Mouse (Mus musculus) CH12F3 (cell line): ENCODE measurements around the gene Zfp414.

Experiments used
- in situ Hi-C: fragments of 300-500 bp; cut with MboI; formaldehyde crosslinking; loops from 2 replicates; pipeline ENCODE4 v1.14.3; 2020; ENCODE audit warnings: low sequenced_read_pairs

Gene Zfp414

DNA sequence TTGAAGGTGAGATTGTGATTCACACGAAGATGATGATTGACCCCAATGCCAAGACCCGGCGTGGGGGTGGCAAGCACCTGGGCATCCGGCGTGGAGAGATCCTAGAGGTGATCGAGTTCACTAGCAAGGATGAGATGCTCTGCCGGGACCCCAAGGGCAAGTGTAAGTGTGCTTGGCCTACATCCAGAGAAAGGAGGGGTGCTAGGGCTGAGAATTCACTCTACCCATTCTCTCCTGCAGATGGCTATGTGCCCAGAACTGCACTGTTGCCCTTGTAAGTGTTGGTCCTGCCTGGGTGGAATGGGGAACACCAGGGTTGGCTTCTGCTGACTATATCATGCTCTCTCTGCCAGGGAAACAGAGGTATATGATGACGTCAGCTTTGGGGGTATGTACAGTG is 16.2 kb downstream of the Zfp414 start:
- in situ Hi-C loops: no loop called here

DNA sequence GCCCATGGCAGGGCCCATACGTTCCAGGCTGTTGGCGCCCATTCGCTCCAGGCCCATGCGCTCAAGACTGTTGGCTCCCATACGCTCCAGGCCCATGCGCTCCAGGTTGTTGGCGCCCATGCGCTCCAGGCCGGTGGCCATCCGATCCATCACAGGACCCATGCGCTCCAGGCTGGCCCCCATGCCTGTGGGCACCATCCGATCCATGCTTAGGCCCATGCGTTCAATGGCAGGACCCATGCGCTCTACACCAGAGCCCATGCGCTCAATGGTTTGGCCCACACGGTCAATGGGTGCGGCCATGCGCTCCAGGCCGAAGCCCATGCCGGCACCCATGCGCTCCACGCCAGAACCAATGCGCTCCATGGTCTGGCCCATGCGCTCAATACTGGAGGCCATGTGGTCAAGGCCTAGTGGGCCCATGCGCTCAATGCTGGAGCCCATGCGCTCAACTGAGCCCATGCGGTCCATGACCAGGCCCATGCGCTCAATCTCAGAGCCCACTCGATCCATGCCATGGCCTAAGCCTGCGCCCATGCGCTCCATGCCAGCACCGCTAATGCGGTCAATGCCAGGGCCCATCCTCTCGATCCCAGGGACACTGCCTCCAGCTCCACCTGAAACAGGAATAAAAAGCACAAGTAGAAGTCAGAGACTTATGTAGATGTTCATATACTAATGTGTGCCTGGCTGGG is 21.0 kb downstream of the Zfp414 start:
- in situ Hi-C loops: no loop called here

DNA sequence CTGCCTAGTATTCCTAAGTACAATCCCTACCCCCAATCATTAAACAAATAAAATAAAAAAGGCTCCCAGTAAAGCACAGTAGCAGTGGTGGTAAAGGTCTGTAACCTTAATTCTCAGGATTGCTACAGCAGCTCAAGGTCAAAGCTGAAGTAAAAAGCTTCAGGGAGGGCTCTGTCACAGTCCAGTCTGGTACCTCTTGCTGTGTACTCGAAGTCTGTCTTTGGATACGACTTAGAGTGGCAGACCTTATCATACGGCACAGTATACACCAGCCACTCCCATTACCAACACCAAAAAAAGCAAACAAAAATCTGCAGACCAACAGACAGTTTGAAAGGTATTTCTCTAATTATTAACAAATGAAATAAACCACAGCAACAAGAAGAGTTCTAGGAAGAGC is 37.9 kb downstream of the Zfp414 start:
- in situ Hi-C loops: no loop called here

DNA sequence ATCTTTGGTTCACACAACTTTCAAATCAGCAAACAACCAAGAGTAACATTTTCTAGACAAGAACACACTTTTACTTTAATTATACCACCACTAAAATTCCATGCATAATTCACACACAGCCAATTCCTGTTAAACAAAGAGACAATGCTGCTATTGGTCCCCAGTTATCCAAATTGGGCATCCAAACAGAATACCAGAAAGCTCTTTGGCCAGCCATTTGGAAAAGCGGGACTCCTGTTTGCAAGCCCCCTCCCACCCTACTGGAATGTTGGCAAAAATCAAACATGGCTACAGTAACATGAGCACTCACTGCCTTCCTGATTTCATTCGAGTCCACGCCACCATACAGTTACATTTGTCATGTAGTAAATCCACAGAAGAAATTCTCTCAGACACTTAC is 40.8 kb downstream of the Zfp414 start:
- in situ Hi-C loops: no loop called here

DNA sequence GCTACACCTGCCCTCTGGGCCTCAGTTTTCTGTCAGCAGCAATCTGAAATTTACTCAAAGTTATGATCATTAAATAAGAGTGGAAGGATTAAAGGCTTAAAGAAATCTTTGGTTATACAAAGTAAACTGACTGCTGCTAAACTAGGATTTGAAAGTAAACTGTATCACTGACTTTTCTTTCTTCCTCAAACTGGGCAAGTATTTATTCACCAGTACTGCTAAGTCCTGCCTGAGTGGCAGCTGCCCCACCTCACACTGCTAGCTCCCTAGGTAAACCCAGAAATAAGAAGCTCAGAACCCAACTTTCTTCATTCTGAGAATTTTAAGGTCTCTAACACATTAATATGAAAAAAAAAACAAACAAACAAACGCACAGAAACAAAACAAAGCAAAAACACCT is 44.9 kb downstream of the Zfp414 start:
- in situ Hi-C loops: no loop called here

DNA sequence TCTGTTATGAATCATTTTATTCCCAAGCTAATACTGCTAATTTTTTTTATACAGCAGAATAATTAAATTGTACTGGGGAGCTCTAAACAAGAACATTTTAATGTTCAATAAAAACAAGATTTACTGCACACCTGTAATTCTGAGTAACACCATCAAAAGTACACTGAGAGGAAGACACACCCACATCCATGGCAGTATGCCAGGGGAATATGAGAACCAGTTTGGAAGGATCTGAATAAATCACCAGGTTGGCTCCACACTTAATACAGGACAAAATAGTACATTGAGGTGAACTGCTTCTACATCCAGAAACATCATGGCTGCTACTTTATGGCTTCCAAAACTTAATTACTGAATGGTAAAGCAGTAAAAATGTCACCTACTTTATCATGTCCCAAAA is 46.6 kb downstream of the Zfp414 start:
- in situ Hi-C loops: no loop called here

DNA sequence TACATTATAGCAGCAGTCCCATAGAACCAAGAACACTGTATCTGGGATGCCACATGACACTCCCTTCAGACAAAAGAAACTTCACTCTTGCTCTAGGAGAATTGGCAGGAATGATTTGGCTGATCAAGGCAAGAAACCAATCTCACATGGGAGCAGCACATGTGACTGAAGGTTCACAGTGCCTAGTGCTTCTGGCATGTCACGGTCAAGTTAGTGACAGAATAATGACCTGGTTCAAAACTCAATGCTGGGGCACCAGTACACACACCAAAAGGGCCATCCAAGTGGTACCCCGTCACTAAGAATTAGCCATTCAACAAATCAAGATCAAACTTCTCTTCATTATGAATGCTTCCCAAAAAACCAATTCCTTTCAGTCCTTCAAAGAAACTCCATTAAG is 47.2 kb downstream of the Zfp414 start:
- in situ Hi-C loops: no loop called here

DNA sequence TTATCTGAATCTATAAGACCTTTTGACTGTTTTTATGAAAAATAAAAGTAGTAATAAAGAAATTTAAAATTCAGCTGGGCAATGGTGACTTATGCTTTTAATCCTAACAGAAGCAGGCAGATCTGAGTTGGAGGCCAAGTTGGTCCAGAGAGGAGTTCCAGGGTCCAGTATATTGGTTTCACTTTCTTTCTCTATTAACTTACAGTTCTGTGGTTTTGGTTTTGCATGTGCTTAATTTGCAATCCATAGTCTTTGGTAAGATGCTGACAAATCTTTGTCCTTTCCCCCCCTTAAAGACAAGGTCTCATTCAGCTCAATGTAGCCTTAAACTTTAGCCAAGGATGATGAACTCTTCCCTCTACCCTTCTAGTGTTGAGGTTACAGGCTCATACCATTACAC is 49.9 kb downstream of the Zfp414 start:
- in situ Hi-C loops: no loop called here
